Comparison of ENCODE assay signal across 8 mouse cellular contexts in the genomic region with DNA sequence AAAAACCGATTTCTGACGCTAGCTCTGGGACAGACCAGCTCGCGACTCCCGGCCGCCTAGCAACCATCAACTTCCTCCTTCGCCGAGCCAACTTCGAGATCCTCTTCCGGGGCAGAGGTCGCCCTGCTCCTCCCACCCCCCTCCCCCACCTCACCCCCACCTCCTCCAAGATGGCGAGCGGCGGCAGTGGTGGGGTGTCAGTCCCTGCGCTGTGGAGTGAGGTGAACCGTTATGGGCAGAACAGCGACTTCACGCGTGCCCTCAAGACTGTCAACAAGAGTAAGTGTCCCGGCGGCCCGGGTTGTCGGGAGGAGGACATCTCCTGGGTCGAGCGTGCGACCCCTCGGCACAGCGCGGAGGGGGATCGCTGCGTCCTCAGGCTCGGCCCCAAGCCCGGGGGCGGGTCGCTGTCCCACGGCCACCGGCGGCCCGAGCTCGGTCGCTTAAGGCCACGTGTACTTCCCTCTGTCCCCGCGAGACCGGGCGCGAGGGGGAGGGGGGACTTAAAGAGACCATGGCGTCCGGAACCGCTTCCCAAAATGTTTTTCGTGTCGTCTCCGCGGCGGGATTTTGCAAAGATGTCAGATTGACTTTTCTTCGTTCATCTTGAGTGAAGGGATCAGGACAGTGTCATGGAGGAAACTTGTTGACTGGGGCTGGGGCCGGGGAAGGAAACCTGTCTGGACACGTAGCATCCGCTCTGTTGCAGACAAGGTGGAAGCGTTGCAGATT. TPM values are rescaled to one million over a fixed set of nuclear protein-coding genes. Genes with fewer than 3 reads are reported as not detected.
DNase-seq lines count a peak whose midpoint lies in the region; ATAC-seq and TF ChIP-seq lines count a peak whose summit lies in the region.

Gene Srp72, plus strand, starts transcription at position 130 of the 732 bp plus-strand sequence.

- peak within 1 kb of the TSS; percentile 89 for H3K27ac ChIP-seq in lung, embryonic 14.5 days (ENCODE audit: low read depth)

- peak within 1 kb of the TSS; percentile 91 for H3K4me3 ChIP-seq in lung, embryonic 14.5 days (ENCODE audit: low read depth, low read length)

- under 1% methylated on average over 57 of the region's 60 CpGs for WGBS in lung, embryonic 14.5 days

- H3K9me3 ChIP-seq in lung, embryonic 14.5 days (ENCODE audit: low read depth, low read length), result no peaks in the 10 kb centered on the region

- peak within 1 kb of the TSS; percentile 88 for H3K4me2 ChIP-seq in lung, embryonic 14.5 days

- H3K9ac ChIP-seq in lung, embryonic 14.5 days, result peak within 1 kb of the TSS; percentile 83

- TF ChIP-seq CTCF in lung, embryonic 14.5 days (IDR thresholded peaks at IDR 0.05; ENCODE audit: low read depth), result no peak

- DNase-seq in MN1 (ENCODE audit: low spot score), result peak; percentile 89
- peak; percentile 75 for DNase-seq in cerebellum, adult 8-10 months
- peak; percentile 68 to 79 for DNase-seq in layer of hippocampus, adult 8-10 months (ENCODE audit: low spot score in 2 of 2)
- peak; percentile 92 for DNase-seq in lung, embryonic 14.5 days
- peak; percentile 87 for DNase-seq in testis, postnatal 14 days (ENCODE audit: low spot score)

- H3K4me1 ChIP-seq in lung, embryonic 14.5 days (ENCODE audit: insufficient read depth), result no peaks in the 10 kb centered on the region

- no peaks in the 10 kb centered on the region for H3K27me3 ChIP-seq in lung, embryonic 14.5 days (ENCODE audit: insufficient read depth, low read length)

- peaks cover 32% of the 10 kb centered on the region for H3K36me3 ChIP-seq in lung, embryonic 14.5 days (ENCODE audit: insufficient read depth)

- ATAC-seq in frontal cortex, adult (ENCODE audit: low TSS enrichment), result peak; percentile 88
- ATAC-seq in hematopoietic stem cell, adult 5-6 weeks (replicated peaks in 1 of 2; ENCODE audit: insufficient read depth in 1 of 2, low FRiP score in 2 of 2, low TSS enrichment in 1 of 2, low read depth in 1 of 2, poor library complexity in 2 of 2, severe bottlenecking in 2 of 2), result peak; percentile 89 to 91
- ATAC-seq in lung, embryonic 14.5 days (ENCODE audit: insufficient read depth), result peak; percentile 94
- ATAC-seq in neutrophil, adult 5-6 weeks (ENCODE audit: extremely low read depth, insufficient number of reproducible peaks, low FRiP score, poor library complexity, severe bottlenecking), result peak; percentile 95

RNA-seq across cellular contexts. Expression of gene Srp72, which starts in this region (rescaled TPM):
- 130 and 142 TPM in 2 replicates for total RNA-seq in hematopoietic stem cell, adult 5-6 weeks (2017)
- total RNA-seq in layer of hippocampus, adult 8-10 months (2022), result 100 to 1,000 TPM; 101 to 116 (median 107) TPM
- polyA plus RNA-seq in lung, embryonic 14.5 days (2014; fragmentation: Nextera tagmentation; extraction: Ambion mirVana), result 100 and 103 TPM in 2 replicates
- 91.1 and 109 TPM in 2 replicates for total RNA-seq in neutrophil, adult 5-6 weeks (2017)

Comparison
In these comparisons a context has a peak if more than half of its experiments do, and no peak if none do; other contexts are left out.
1. Peak in every context shown above with its lines: DNase-seq, ATAC-seq, H3K4me3 ChIP-seq and H3K27ac ChIP-seq.